Mouse (Mus musculus): ENCODE data around the gene Jazf1. TPM values are rescaled to one million over a fixed set of nuclear protein-coding genes. Genes with fewer than 3 reads are reported as not detected.

Gene Jazf1
- total RNA-seq, 1 experiment: 1.2 TPM

GRCm38 (mm10) chr6:52846314-52846713 is 222.1 kb downstream of the Jazf1 start:
- TF ChIP-seq HCFC1 (IDR thresholded peaks at IDR 0.05; ENCODE audit: borderline replicate concordance, insufficient read depth, low read length) (no peak), CHD2 (IDR thresholded peaks at IDR 0.05; ENCODE audit: low read depth, low read length) (no peak), ZC3H11A (IDR thresholded peaks at IDR 0.05; ENCODE audit: borderline replicate concordance, low read depth, low read length) (no peak), MAFK (IDR thresholded peaks at IDR 0.05; ENCODE audit: insufficient read depth, low read depth, low read length) (no peak), ZNF384 (IDR thresholded peaks at IDR 0.05; ENCODE audit: low read depth, low read length) (no peak)
- no peak overlapping the region for H3K4me3 ChIP-seq (ENCODE audit: insufficient read depth in 1 of 2, low read depth in 1 of 2, low read length in 2 of 2, poor library complexity in 1 of 2, severe bottlenecking in 1 of 2)
- DNase-seq (ENCODE audit: low read depth, low spot score): no peak
- no peak overlapping the region for H3K9ac ChIP-seq (ENCODE audit: insufficient read depth, low read depth, low read length, poor library complexity, severe bottlenecking)
- H3K27ac ChIP-seq (ENCODE audit: insufficient read depth, low read depth, low read length, poor library complexity, severe bottlenecking): no peak overlapping the region
- no peaks in the 10 kb centered on the region for H3K36me3 ChIP-seq (ENCODE audit: control insufficient read depth, insufficient read depth, low read length, poor library complexity, severe bottlenecking)
- no peaks in the 10 kb centered on the region for H3K4me1 ChIP-seq (ENCODE audit: control insufficient read depth in 2 of 2, insufficient read depth in 2 of 2, low read length in 2 of 2, poor library complexity in 1 of 2)
- H3K9me3 ChIP-seq (ENCODE audit: control insufficient read depth, insufficient read depth, low read depth, low read length): no peaks in the 10 kb centered on the region
- in situ Hi-C loops (cut with MboI; ENCODE audit: low sequenced_read_pairs in 2 of 2, unreplicated experiment in 2 of 2): loop anchor here in 1 of 2 experiments (25.0 kb wide), 1 partner anchor 559 kb away; no protein-coding TSS in a partner anchor

DNA sequence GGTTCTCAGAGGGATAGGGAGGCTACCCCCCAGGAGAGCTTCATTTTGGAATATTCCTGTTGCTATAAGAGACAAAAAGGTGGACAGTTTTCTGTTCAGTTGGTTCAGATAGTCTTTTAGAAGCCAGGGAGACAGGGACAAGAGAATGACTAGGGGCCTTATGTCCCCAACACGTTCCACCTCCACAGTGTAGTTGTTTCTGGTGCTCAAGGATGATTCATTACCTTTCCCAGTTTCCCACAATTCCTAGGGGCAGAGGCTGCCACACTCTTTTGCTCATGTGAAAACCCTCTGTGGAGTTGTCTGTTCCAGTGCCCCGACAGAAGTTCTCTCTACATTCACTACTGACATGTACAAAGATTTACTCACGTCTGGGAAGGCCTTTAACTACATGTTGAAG is 223.7 kb downstream of the Jazf1 start:
- Histone ChIP-seq H3K4me3 (ENCODE audit: insufficient read depth in 1 of 2, low read depth in 1 of 2, low read length in 2 of 2, poor library complexity in 1 of 2, severe bottlenecking in 1 of 2) (no peak overlapping the region), H3K9ac (ENCODE audit: insufficient read depth, low read depth, low read length, poor library complexity, severe bottlenecking) (no peak overlapping the region), H3K4me1 (ENCODE audit: control insufficient read depth in 2 of 2, insufficient read depth in 2 of 2, low read length in 2 of 2, poor library complexity in 1 of 2) (no peaks in the 10 kb centered on the region), H3K27ac (ENCODE audit: insufficient read depth, low read depth, low read length, poor library complexity, severe bottlenecking) (no peak overlapping the region), H3K9me3 (ENCODE audit: control insufficient read depth, insufficient read depth, low read depth, low read length) (no peaks in the 10 kb centered on the region), H3K36me3 (ENCODE audit: control insufficient read depth, insufficient read depth, low read length, poor library complexity, severe bottlenecking) (no peaks in the 10 kb centered on the region)
- no peak for DNase-seq (ENCODE audit: low read depth, low spot score)
- in situ Hi-C loops (cut with MboI; ENCODE audit: low sequenced_read_pairs in 2 of 2, unreplicated experiment in 2 of 2): loop anchor here in 1 of 2 experiments (25.0 kb wide), 1 partner anchor 557 kb away; no protein-coding TSS in a partner anchor
- TF ChIP-seq ZC3H11A (IDR thresholded peaks at IDR 0.05; ENCODE audit: borderline replicate concordance, low read depth, low read length) (no peak), MAFK (IDR thresholded peaks at IDR 0.05; ENCODE audit: insufficient read depth, low read depth, low read length) (no peak), HCFC1 (IDR thresholded peaks at IDR 0.05; ENCODE audit: borderline replicate concordance, insufficient read depth, low read length) (no peak), ZNF384 (IDR thresholded peaks at IDR 0.05; ENCODE audit: low read depth, low read length) (no peak), CHD2 (IDR thresholded peaks at IDR 0.05; ENCODE audit: low read depth, low read length) (no peak)

- TF ChIP-seq ZNF384 (IDR thresholded peaks at IDR 0.05; ENCODE audit: low read depth, low read length) (no peak), CHD2 (IDR thresholded peaks at IDR 0.05; ENCODE audit: low read depth, low read length) (no peak), HCFC1 (IDR thresholded peaks at IDR 0.05; ENCODE audit: borderline replicate concordance, insufficient read depth, low read length) (no peak), ZC3H11A (IDR thresholded peaks at IDR 0.05; ENCODE audit: borderline replicate concordance, low read depth, low read length) (no peak), MAFK (IDR thresholded peaks at IDR 0.05; ENCODE audit: insufficient read depth, low read depth, low read length) (no peak)
- H3K4me1 ChIP-seq (ENCODE audit: control insufficient read depth in 2 of 2, insufficient read depth in 2 of 2, low read length in 2 of 2, poor library complexity in 1 of 2): peaks cover 0 to 2% of the 10 kb centered on the region in 2 experiments; a peak in 1 of 4 replicates
Observed at GRCm38 (mm10) chr6:52843027-52843426, 225.4 kb downstream of the Jazf1 start.

DNA sequence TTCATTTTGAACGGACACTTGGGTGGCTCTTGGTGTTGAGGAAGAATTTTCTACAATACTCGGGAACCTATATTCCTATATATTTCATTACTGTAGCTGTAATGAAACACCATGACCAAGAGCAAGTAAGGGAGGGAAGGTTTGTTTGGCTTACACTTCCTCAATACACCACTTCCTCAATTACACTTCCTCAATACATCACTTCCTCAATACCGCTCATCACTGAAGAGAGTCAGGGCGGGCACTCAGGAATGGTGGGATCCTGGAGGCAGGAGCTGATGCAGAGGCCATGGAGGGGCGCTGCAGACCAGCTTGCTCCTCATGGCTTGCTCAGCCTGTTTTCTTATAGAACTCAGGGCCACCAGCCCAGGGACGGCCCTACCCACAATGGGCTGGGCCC is 225.8 kb downstream of the Jazf1 start:
- no peak overlapping the region for H3K4me3 ChIP-seq (ENCODE audit: insufficient read depth in 1 of 2, low read depth in 1 of 2, low read length in 2 of 2, poor library complexity in 1 of 2, severe bottlenecking in 1 of 2)
- no peak for DNase-seq (ENCODE audit: low read depth, low spot score)
- H3K9ac ChIP-seq (ENCODE audit: insufficient read depth, low read depth, low read length, poor library complexity, severe bottlenecking): no peak overlapping the region
- H3K27ac ChIP-seq (ENCODE audit: insufficient read depth, low read depth, low read length, poor library complexity, severe bottlenecking): no peak overlapping the region
- no peak for TF ChIP-seq HCFC1 (IDR thresholded peaks at IDR 0.05; ENCODE audit: borderline replicate concordance, insufficient read depth, low read length)
- no peak for TF ChIP-seq CHD2 (IDR thresholded peaks at IDR 0.05; ENCODE audit: low read depth, low read length)
- no peak for TF ChIP-seq ZC3H11A (IDR thresholded peaks at IDR 0.05; ENCODE audit: borderline replicate concordance, low read depth, low read length)
- no peak for TF ChIP-seq ZNF384 (IDR thresholded peaks at IDR 0.05; ENCODE audit: low read depth, low read length)
- TF ChIP-seq MAFK (IDR thresholded peaks at IDR 0.05; ENCODE audit: insufficient read depth, low read depth, low read length): no peak
- in situ Hi-C loops (cut with MboI; ENCODE audit: low sequenced_read_pairs in 2 of 2, unreplicated experiment in 2 of 2): loop anchor here in 1 of 2 experiments (25.0 kb wide), 1 partner anchor 555 kb away; no protein-coding TSS in a partner anchor
- H3K9me3 ChIP-seq (ENCODE audit: control insufficient read depth, insufficient read depth, low read depth, low read length): no peaks in the 10 kb centered on the region
- H3K4me1 ChIP-seq (ENCODE audit: control insufficient read depth in 2 of 2, insufficient read depth in 2 of 2, low read length in 2 of 2, poor library complexity in 1 of 2): peaks cover 0 to 2% of the 10 kb centered on the region in 2 experiments; a peak in 1 of 4 replicates
- H3K36me3 ChIP-seq (ENCODE audit: control insufficient read depth, insufficient read depth, low read length, poor library complexity, severe bottlenecking): no peaks in the 10 kb centered on the region

More at GRCm38 (mm10) chr6:52843027-52843426, 225.4 kb downstream of the Jazf1 start:
- H3K4me3 ChIP-seq (ENCODE audit: insufficient read depth in 1 of 2, low read depth in 1 of 2, low read length in 2 of 2, poor library complexity in 1 of 2, severe bottlenecking in 1 of 2): no peak overlapping the region
- H3K9me3 ChIP-seq (ENCODE audit: control insufficient read depth, insufficient read depth, low read depth, low read length): no peaks in the 10 kb centered on the region
- DNase-seq (ENCODE audit: low read depth, low spot score): no peak
- no peak overlapping the region for H3K27ac ChIP-seq (ENCODE audit: insufficient read depth, low read depth, low read length, poor library complexity, severe bottlenecking)
- H3K36me3 ChIP-seq (ENCODE audit: control insufficient read depth, insufficient read depth, low read length, poor library complexity, severe bottlenecking): no peaks in the 10 kb centered on the region
- H3K9ac ChIP-seq (ENCODE audit: insufficient read depth, low read depth, low read length, poor library complexity, severe bottlenecking): no peak overlapping the region
- in situ Hi-C loops (cut with MboI; ENCODE audit: low sequenced_read_pairs in 2 of 2, unreplicated experiment in 2 of 2): loop anchor here in 1 of 2 experiments (25.0 kb wide), 1 partner anchor 556 kb away; no protein-coding TSS in a partner anchor
